Mouse (Mus musculus) lung, embryonic 16.5 days (tissue): ENCODE measurements around the gene Flot2. TPM values are rescaled to one million over a fixed set of nuclear protein-coding genes. Genes with fewer than 3 reads are reported as not detected.

Experiments used
- microRNA counts: library from miRNA; unstranded; fragments of <30 nt; microRNA quantifications from one replicate; lab custom pipeline; 2016
- microRNA-seq: library from miRNA; unstranded; fragments of <30 nt; microRNA quantifications from one replicate; pipeline ENCODE4, GENCODE M21; 2016
- polyA plus RNA-seq: library from polyadenylated mRNA; unstranded; fragments of >200 nt; fragmentation: Nextera tagmentation; extraction: Ambion mirVana; gene quantifications from 2 replicates; pipeline ENCODE4 v1.2.1, GENCODE M21; 2015

Flot2 gene
- polyA plus RNA-seq, 1 experiment from 2014 or later: 67.6 TPM

MicroRNA genes within 50 kb of the gene (microRNA counts, 519-probe panel; counts per million panel counts)
- 4,625 counts per million, percentile 92 among the panel's probes with 10 or more counts for microRNA mmu-miR-144 (lab: Ali Mortazavi, UCI)
- 4,279 counts per million, percentile 86 among the panel's probes with 10 or more counts for microRNA mmu-miR-451 (lab: Ali Mortazavi, UCI)

Small RNA genes within 50 kb of the gene (microRNA-seq; reads per million reads assigned to microRNA genes)
- gene Mir144: 351 reads per million, percentile 64 among the genes with 10 or more reads in this experiment
- not detected for gene Mir451a
- not detected for gene Mir451b

Other genes with a start within 250 kb of the Flot2 start
- gene Pipox, start 143.8 kb upstream of the Flot2 start, polyA plus RNA-seq: 1.1 and 1.7 TPM in 2 replicates
- 0.34 and 0.69 TPM in 2 replicates for gene Sez6, start 107.1 kb upstream of the Flot2 start, polyA plus RNA-seq
- 13.8 and 13.9 TPM in 2 replicates for gene Phf12, start 55.2 kb upstream of the Flot2 start, polyA plus RNA-seq
- gene Dhrs13, start 5.7 kb upstream of the Flot2 start, polyA plus RNA-seq: 14.5 and 15.3 TPM in 2 replicates
- 35.0 and 35.1 TPM in 2 replicates for gene Eral1, start 42.5 kb downstream of the Flot2 start, polyA plus RNA-seq
- gene Fam222b, start 56.7 kb downstream of the Flot2 start, polyA plus RNA-seq: 13.6 and 17.1 TPM in 2 replicates
- gene Traf4, start 127.7 kb downstream of the Flot2 start, polyA plus RNA-seq: 84.2 and 96.3 TPM in 2 replicates
- 20.6 and 22.3 TPM in 2 replicates for gene Nek8, start 138.7 kb downstream of the Flot2 start, polyA plus RNA-seq
- 24.4 and 25.9 TPM in 2 replicates for gene Tlcd1, start 138.8 kb downstream of the Flot2 start, polyA plus RNA-seq
- gene Rpl23a, start 145.7 kb downstream of the Flot2 start, polyA plus RNA-seq: 1,346 and 1,426 TPM in 2 replicates
- gene Rab34, start 150.5 kb downstream of the Flot2 start, polyA plus RNA-seq: 117 and 129 TPM in 2 replicates
- gene Proca1, start 155.5 kb downstream of the Flot2 start, polyA plus RNA-seq: 5.3 and 6.8 TPM in 2 replicates
- 81.9 and 84.7 TPM in 2 replicates for gene Sdf2, start 207.8 kb downstream of the Flot2 start, polyA plus RNA-seq
- 24.6 and 26.2 TPM in 2 replicates for gene Supt6, start 208.1 kb downstream of the Flot2 start, polyA plus RNA-seq
- gene 2610507B11Rik, start 223.8 kb downstream of the Flot2 start, polyA plus RNA-seq: 59.5 and 63.5 TPM in 2 replicates